Mouse (Mus musculus) intestine, postnatal 0 days (tissue): ENCODE measurements at regions not wholly inside any gene's neighbourhood (a gene's known extent, or its start where the extent isn't known, plus 50 kb on each side); places are given as distances from the start of the nearest gene placed in this dataset.

ENCODE experiments used
- ATAC-seq: fragments of 200-750 bp; cut with Nextera tagmentation; 2 replicates; pipeline ENCODE4 v1.8.0; 2017; ENCODE audit warnings: mild to moderate bottlenecking, moderate TSS enrichment, moderate library complexity
- H3K27ac ChIP-seq: fragments of 300-500 bp; sonication (generic); 2 replicates; pipeline ENCODE4 v1.5.1; 2014; ENCODE audit warnings: mild to moderate bottlenecking, low read depth, low read length, moderate library complexity
- H3K27me3 ChIP-seq: fragments of 300-500 bp; sonication (generic); replicated peaks from 2 replicates; pipeline ENCODE4 v1.6.1; 2014; ENCODE audit warnings: low read length, mixed read lengths; ENCODE audit not compliant: control insufficient read depth, insufficient read depth
- H3K36me3 ChIP-seq: fragments of 300-500 bp; sonication (generic); 2 replicates; pipeline ENCODE4 v1.6.1; 2014; ENCODE audit warnings: mild to moderate bottlenecking, moderate library complexity; ENCODE audit not compliant: control insufficient read depth, insufficient read depth
- H3K4me1 ChIP-seq: fragments of 300-500 bp; sonication (generic); replicated peaks from 2 replicates; pipeline ENCODE4 v1.6.1; 2014; ENCODE audit warnings: antibody characterized with exemption, low read length, mixed read lengths; ENCODE audit not compliant: control insufficient read depth, insufficient read depth
- H3K4me2 ChIP-seq: fragments of 300-500 bp; sonication (generic); replicated peaks from 2 replicates; pipeline ENCODE4 v1.6.1; 2014; ENCODE audit warnings: low read depth, mild to moderate bottlenecking, moderate library complexity
- H3K4me3 ChIP-seq: fragments of 300-500 bp; sonication (generic); 2 replicates; pipeline ENCODE4 v1.5.1; 2014; ENCODE audit warnings: low read depth, low read length
- H3K9ac ChIP-seq: fragments of 300-500 bp; sonication (generic); 2 replicates; pipeline ENCODE4 v1.6.1; 2014; ENCODE audit warnings: mild to moderate bottlenecking, low read depth, low read length
- H3K9me3 ChIP-seq: fragments of 300-500 bp; sonication (generic); 2 replicates; pipeline ENCODE4 v1.6.1; 2016; ENCODE audit warnings: mixed run types; ENCODE audit not compliant: control insufficient read depth
- CTCF ChIP-seq: sonication (generic); IDR thresholded peaks from 2 replicates; pipeline ENCODE4 v1.5.1; 2016; ENCODE audit warnings: low read depth, mild to moderate bottlenecking, control low read depth, antibody characterized with exemption, moderate library complexity
- WGBS: fragments of 180-500 bp; shearing (Covaris S2); extraction: QIAGEN DNeasy Blood & Tissue Kit; methylation state at CpG from one replicate; pipeline ENCODE4 v1.1.7; 2014; 5-methylcytosine and 5-hydroxymethylcytosine counted together

DNA sequence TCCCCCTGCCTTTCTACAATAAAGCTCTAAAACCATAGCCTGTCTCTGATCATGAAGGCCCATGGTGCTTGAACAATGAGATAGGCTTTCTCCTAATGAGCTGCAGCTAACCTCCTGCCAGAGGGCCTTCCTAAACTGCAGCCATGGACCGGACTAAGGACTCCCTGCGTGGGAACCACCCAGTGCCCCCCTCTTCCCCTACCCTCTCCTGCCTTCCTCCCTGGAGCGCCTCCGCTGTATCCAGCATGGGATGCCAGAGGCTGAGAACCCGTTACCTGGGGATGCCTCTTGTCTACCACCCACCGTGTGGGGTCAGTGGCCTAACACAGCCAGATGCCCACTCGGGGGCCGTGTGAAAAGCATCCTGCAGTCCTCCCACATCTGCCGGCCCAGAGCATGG lies 51.7 kb upstream of the Wls start:
- 85% methylated on average over 9 of the region's 9 CpGs for WGBS
- Histone ChIP-seq H3K36me3 (no peaks in the 10 kb centered on the region), H3K4me2 (no peak overlapping the region), H3K27ac (no peak overlapping the region), H3K4me3 (no peak overlapping the region), H3K9me3 (no peaks in the 10 kb centered on the region), H3K4me1 (no peaks in the 10 kb centered on the region), H3K9ac (no peak overlapping the region), H3K27me3 (no peaks in the 10 kb centered on the region)
- no peak for ATAC-seq
- TF ChIP-seq CTCF, result no peak
